Mouse (Mus musculus) cortical plate, adult 2 months (tissue): Measurements from ENCODE around the gene Snu13. TPM values are rescaled to one million over a fixed set of nuclear protein-coding genes. Genes with fewer than 3 reads are reported as not detected.

Experiments used
- H3K27ac ChIP-seq: fragments of 200-500 bp; 2 replicates; pipeline ENCODE4 v1.5.1; 2012; ENCODE audit warnings: low read length, control low read depth, inconsistent platforms; ENCODE audit not compliant: insufficient read depth
- H3K4me1 ChIP-seq: fragments of 200-500 bp; 2 replicates; pipeline ENCODE4 v1.6.1; 2011; ENCODE audit warnings: low read length; ENCODE audit not compliant: control insufficient read depth, insufficient read depth
- H3K4me3 ChIP-seq: fragments of 200-500 bp; 2 replicates; pipeline ENCODE4 v1.5.1; 2011; ENCODE audit warnings: mild to moderate bottlenecking, low read length, control low read depth; ENCODE audit not compliant: insufficient read depth
- CTCF ChIP-seq: fragments of 200-500 bp; IDR thresholded peaks from 2 replicates; pipeline ENCODE4 v1.5.1; 2011; ENCODE audit warnings: mild to moderate bottlenecking, control low read depth, low read length; ENCODE audit not compliant: insufficient read depth; ENCODE audit errors: extremely low read depth
- POLR2A ChIP-seq: fragments of 200-500 bp; IDR thresholded peaks from 2 replicates; pipeline ENCODE4 v1.6.1; 2011; ENCODE audit warnings: mild to moderate bottlenecking, low read length, control low read depth; ENCODE audit not compliant: insufficient read depth; ENCODE audit errors: extremely low read depth
- polyA plus RNA-seq: library from polyadenylated mRNA; depleted of rRNA; stranded (reverse); fragments of >200 nt; gene quantifications from 2 replicates; pipeline ENCODE4 v1.2.3, GENCODE M21; 2012

The Snu13 gene
- polyA plus RNA-seq, 1 experiment = 133 TPM

GRCm38 (mm10) chr15:82065511-82065910 is 18.1 kb upstream of the Snu13 start:
- Histone ChIP-seq H3K4me1 (no peaks in the 10 kb centered on the region), H3K27ac (no peak overlapping the region), H3K4me3 (no peak overlapping the region)
- TF ChIP-seq POLR2A (no peak), CTCF (peak; percentile 77)

DNA sequence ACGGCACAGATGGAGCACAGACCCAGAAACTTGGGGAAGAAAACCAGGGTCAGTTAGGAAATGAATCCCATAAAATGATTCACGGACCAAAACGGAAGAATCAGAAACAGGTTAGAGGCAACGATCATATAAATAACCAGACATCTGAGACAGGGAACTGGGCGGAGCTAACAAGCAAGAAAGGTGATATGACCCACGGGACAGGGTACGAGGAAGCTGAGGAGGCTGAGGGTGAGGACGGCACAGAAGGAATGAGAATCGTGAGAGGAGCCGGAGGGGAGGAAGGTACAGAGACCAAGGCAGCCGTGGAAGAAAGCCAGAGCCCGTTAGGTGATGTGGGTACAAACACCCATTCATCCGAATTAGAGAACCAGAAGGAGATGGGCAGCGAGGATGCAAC is 16.5 kb upstream of the Snu13 start:
- Histone ChIP-seq H3K4me3 (no peak overlapping the region), H3K4me1 (no peaks in the 10 kb centered on the region), H3K27ac (no peak overlapping the region)
- TF ChIP-seq POLR2A = no peak
- no peak for TF ChIP-seq CTCF

GRCm38 (mm10) chr15:82058719-82059201 is 11.4 kb upstream of the Snu13 start, which contains the start of gene 4930407I10Rik:
4930407I10Rik (plus strand) TSS chr15:82059151.
- no peaks in the 10 kb centered on the region for H3K4me1 ChIP-seq
- TF ChIP-seq CTCF (no peak), POLR2A (no peak)
- no peak within 1 kb of the TSS for H3K4me3 ChIP-seq

DNA sequence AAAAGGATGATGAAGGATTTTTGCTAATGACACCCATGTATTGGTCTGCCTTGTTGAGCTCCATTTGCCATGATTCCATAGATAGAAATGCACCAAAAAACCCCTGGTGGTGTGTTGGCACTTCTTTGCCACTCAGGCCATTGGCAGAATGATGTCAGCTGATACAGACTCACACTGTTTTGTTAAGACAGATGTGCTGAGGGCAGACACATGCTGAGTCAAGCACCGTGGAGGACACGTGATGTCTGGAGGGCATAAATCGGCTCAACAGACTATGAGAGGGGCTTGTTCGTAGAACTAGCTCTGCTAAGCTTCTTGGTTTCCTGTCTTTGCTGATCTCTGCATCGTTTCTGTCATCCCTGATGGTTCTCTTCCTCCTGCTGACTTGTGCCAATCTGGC is 5.1 kb upstream of the Snu13 start:
- no peak overlapping the region for H3K27ac ChIP-seq
- H3K4me3 ChIP-seq = no peak overlapping the region
- no peak for TF ChIP-seq POLR2A
- TF ChIP-seq CTCF = no peak
- H3K4me1 ChIP-seq = no peaks in the 10 kb centered on the region

More at GRCm38 (mm10) chr15:82058719-82059201, 11.4 kb upstream of the Snu13 start, which contains the start of gene 4930407I10Rik:
- H3K27ac ChIP-seq = no peak within 1 kb of the TSS

GRCm38 (mm10) chr15:82046246-82046891 is 1.0 kb downstream of the Snu13 start:
- H3K27ac ChIP-seq = no peak overlapping the region
- peaks cover 3% of the 10 kb centered on the region; the same call in 1 of the 2 replicates for H3K4me1 ChIP-seq
- no peak for TF ChIP-seq CTCF
- no peak for TF ChIP-seq POLR2A

DNA sequence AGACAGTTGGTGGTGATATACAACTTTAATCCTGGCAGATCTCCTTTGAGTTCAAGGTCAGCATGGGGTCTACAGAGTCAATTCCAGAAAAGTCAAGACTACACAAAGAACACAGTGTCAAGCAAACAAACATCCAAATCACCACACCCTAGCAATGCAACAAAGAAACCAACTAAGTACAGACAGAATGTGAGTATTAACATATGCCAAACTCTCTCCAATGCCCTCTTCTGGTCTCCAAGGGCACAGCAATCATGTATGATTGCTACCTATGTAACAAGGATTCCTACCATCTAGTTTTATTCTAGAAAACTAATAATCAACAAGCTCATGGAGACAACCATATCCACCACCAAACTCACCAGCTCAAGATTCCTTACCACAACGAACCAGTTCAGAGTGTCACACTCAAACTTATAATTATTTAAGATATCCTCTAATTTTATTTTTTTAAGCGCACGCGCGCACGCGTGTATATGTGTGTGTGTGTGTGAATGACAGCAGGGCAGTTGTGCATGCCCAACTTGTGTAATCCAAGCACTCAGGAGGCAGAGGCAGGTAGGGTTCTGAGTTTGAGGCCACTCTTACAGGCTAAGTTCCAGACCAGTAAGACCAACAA is 3.1 kb downstream of the Snu13 start:
- no peak overlapping the region for H3K4me3 ChIP-seq
- H3K4me1 ChIP-seq = peaks cover 3% of the 10 kb centered on the region; the same call in 1 of the 2 replicates
- TF ChIP-seq POLR2A (no peak), CTCF (no peak)
- H3K27ac ChIP-seq = no peak overlapping the region

More at GRCm38 (mm10) chr15:82046246-82046891, 1.0 kb downstream of the Snu13 start:
- peak overlapping the region; percentile 84 for H3K4me3 ChIP-seq

DNA sequence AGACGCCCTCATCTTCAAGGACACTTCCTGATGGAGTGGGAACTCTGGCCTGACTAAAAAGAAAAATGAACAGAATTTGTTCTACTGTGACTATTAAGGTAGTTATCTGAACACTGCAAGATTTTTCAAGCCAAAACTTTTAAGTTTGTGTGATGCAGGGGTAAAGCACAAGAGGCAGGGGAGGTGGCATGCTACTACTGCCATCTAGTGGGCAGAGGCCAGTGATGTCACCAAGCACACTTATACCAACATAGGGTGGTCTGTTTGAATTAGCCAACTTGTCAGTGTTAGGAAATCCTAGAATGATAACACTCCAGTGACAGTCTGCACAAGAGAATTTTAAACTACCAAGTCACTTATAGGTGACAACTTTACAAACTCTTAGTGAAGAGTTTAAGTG is 6.7 kb downstream of the Snu13 start:
- Histone ChIP-seq H3K4me3 (no peak overlapping the region), H3K4me1 (0 out of 2 replicates have a peak, but pooled peaks cover 2% of the 10 kb centered on the region), H3K27ac (no peak overlapping the region)
- TF ChIP-seq POLR2A (no peak), CTCF (peak; percentile 83)

DNA sequence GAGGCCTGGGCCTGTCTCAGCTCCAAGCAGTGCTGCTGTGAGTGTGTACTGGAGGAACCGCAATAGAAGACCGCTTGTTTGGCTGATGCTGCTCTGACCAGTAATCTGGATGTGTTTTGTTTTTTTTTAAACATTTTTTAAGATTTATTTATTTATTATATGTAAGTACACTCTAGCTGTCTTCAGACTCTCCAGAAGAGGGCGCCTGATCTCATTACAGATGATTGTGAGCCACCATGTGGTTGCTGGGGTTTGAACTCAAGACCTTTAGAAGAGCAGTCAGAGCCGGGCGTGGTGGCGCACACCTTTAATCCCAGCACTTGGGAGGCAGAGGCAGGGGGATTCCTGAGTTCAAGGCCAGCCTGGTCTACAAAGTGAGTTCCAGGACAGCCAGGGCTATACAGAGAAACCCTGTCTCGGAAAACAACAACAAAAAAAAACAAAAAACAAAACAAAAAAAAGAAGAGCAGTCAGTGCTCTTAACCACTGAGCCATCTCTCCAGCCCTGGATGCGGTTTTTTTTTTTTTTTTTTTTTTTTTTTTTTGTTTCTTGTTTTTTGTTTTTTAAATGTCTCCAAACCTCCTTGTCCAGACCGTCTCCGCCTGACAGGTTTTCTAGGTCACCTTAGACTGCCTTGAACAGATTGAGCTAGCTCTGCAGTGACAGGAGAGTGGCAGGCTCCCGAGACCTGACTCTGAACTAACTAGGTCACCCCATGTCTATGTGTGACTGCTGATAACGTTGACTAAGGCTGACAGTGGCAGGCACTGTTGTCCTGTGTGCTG is 11.3 kb downstream of the Snu13 start:
- Histone ChIP-seq H3K27ac (no peak overlapping the region), H3K4me1 (no peaks in the 10 kb centered on the region), H3K4me3 (no peak overlapping the region)
- TF ChIP-seq POLR2A (no peak), CTCF (0 out of 2 replicates have a peak, but pooled peaks have one; percentile 13)

DNA sequence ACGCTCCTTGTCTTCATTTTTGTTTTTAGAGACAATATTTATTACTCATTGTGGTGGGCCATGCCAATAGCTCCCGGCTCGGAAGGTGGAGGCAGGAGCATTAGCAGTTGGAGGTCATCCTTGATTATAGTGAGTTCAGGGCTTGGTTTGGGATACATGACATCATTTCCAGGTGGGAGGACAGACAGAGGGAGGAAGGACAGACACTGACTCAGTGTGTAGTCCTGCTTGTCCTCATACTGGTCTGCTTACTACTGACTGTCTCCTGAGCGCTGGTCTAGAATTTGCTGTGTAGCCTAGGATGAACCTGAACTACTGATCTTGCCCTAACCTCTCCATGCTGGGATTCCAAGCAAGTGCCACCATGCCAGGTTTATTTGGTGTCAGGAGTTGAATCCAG is 13.6 kb downstream of the Snu13 start, which contains the start of gene Desi1:
Gene Desi1 (minus strand): TSS at position 101 of the 400 bp plus-strand sequence.
- Histone ChIP-seq H3K4me1 (no peaks in the 10 kb centered on the region), H3K4me3 (no peak within 1 kb of the TSS), H3K27ac (no peak within 1 kb of the TSS)
- TF ChIP-seq POLR2A (no peak), CTCF (no peak)

GRCm38 (mm10) chr15:82032386-82032785 is 15.0 kb downstream of the Snu13 start:
- Histone ChIP-seq H3K27ac (no peak overlapping the region), H3K4me3 (no peak overlapping the region), H3K4me1 (no peaks in the 10 kb centered on the region)
- TF ChIP-seq CTCF = no peak
- no peak for TF ChIP-seq POLR2A

DNA sequence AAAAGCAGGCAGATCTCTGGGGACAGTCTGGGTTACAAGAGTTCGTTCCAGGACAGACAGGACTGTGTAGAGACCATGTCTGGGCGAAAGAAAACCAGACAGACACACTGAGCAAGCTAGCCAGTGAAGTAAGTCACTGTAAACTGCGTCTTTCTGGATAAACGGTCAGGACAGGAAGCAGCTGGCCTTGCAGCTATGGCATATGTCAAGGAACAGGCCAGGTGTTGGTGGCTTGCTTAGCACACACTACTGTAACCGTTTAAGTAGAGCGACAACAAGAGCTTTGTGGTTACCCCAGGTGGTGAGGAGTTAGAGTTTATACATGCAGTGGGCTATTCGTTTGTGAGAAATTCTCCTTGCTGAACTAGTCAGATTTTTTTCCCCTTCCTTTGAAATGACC is 19.7 kb downstream of the Snu13 start:
- Histone ChIP-seq H3K27ac (no peak overlapping the region), H3K4me1 (no peaks in the 10 kb centered on the region), H3K4me3 (no peak overlapping the region)
- no peak for TF ChIP-seq POLR2A
- no peak for TF ChIP-seq CTCF
